Mouse (Mus musculus) ES-E14 (cell line): ENCODE results near the gene Gm20662. TPM values are rescaled to one million over a fixed set of nuclear protein-coding genes. Genes with fewer than 3 reads are reported as not detected.
A peak's percentile ranks its signal among the peaks of the same experiment; 100 is the strongest.

ENCODE experiments used
- DNase-seq: peaks from one replicate; pipeline ENCODE4 v3.0.0-alpha.2; 2013; ENCODE audit warnings: low read depth, low spot score
- H3K27ac ChIP-seq: 2 replicates; pipeline ENCODE4 v1.5.1; 2012; ENCODE audit warnings: low read depth, mild to moderate bottlenecking, low read length, moderate library complexity, mixed read lengths; ENCODE audit not compliant: poor library complexity, insufficient read depth, severe bottlenecking
- H3K36me3 ChIP-seq: 2 replicates; pipeline ENCODE4 v1.6.1; 2012; ENCODE audit warnings: mild to moderate bottlenecking, low read length, moderate library complexity, mixed read lengths; ENCODE audit not compliant: control insufficient read depth, poor library complexity, insufficient read depth, severe bottlenecking
- H3K4me1 ChIP-seq, 2 experiments: fragments of 150-350 bp in 1 of 2; sonication (generic) in 1 of 2; 2 replicates each; pipeline ENCODE4 v1.6.1; 2012; ENCODE audit warnings: low read length in 2 of 2, mild to moderate bottlenecking in 1 of 2, mixed read lengths in 1 of 2; ENCODE audit not compliant: control insufficient read depth in 2 of 2, insufficient read depth in 2 of 2, poor library complexity in 1 of 2
- H3K4me3 ChIP-seq, 2 experiments: fragments of 150-350 bp in 1 of 2; sonication (generic) in 1 of 2; 2 replicates each; pipeline ENCODE4 v1.5.1; 2012; ENCODE audit warnings: low read length in 2 of 2, low read depth in 1 of 2, mild to moderate bottlenecking in 1 of 2, mixed read lengths in 1 of 2; ENCODE audit not compliant: insufficient read depth in 1 of 2, poor library complexity in 1 of 2, severe bottlenecking in 1 of 2
- H3K9ac ChIP-seq: 2 replicates; pipeline ENCODE4 v1.6.1; 2012; ENCODE audit warnings: low read depth, mild to moderate bottlenecking, low read length, mixed read lengths; ENCODE audit not compliant: poor library complexity, insufficient read depth, severe bottlenecking
- H3K9me3 ChIP-seq: fragments of 150-350 bp; sonication (generic); 2 replicates; pipeline ENCODE4 v1.6.1; 2012; ENCODE audit warnings: low read depth, mild to moderate bottlenecking, low read length; ENCODE audit not compliant: control insufficient read depth, insufficient read depth
- CHD2 ChIP-seq: IDR thresholded peaks from 2 replicates; pipeline ENCODE4 v1.6.1; 2014; ENCODE audit warnings: mild to moderate bottlenecking, low read depth, low read length, inconsistent platforms
- HCFC1 ChIP-seq: IDR thresholded peaks from 2 replicates; pipeline ENCODE4 v1.6.1; 2012; ENCODE audit warnings: low read length, inconsistent platforms, borderline replicate concordance; ENCODE audit not compliant: insufficient read depth
- MAFK ChIP-seq: IDR thresholded peaks from 2 replicates; pipeline ENCODE4 v1.6.1; 2014; ENCODE audit warnings: mild to moderate bottlenecking, low read depth, low read length, inconsistent platforms; ENCODE audit not compliant: insufficient read depth
- ZC3H11A ChIP-seq: IDR thresholded peaks from 2 replicates; pipeline ENCODE4 v1.6.1; 2012; ENCODE audit warnings: low read depth, mild to moderate bottlenecking, inconsistent platforms, low read length, borderline replicate concordance
- ZNF384 ChIP-seq: IDR thresholded peaks from 2 replicates; pipeline ENCODE4 v1.6.1; 2012; ENCODE audit warnings: low read depth, low read length, inconsistent platforms
- in situ Hi-C, 2 experiments: fragments of 600-800 bp; cut with MboI; formaldehyde crosslinking; loops; one replicate each; pipeline ENCODE4 v1.15.1; 2025; ENCODE audit warnings: low sequenced_read_pairs in 2 of 2, inconsistent platforms in 1 of 2; ENCODE audit not compliant: unreplicated experiment in 2 of 2
- total RNA-seq: library from RNA; depleted of rRNA; stranded (reverse); fragments of 300-350 nt; gene quantifications from 2 replicates; pipeline ENCODE4 v1.2.3, GENCODE M21; 2012

Gm20662 gene
- total RNA-seq, 1 experiment, result 0.45 TPM

DNA sequence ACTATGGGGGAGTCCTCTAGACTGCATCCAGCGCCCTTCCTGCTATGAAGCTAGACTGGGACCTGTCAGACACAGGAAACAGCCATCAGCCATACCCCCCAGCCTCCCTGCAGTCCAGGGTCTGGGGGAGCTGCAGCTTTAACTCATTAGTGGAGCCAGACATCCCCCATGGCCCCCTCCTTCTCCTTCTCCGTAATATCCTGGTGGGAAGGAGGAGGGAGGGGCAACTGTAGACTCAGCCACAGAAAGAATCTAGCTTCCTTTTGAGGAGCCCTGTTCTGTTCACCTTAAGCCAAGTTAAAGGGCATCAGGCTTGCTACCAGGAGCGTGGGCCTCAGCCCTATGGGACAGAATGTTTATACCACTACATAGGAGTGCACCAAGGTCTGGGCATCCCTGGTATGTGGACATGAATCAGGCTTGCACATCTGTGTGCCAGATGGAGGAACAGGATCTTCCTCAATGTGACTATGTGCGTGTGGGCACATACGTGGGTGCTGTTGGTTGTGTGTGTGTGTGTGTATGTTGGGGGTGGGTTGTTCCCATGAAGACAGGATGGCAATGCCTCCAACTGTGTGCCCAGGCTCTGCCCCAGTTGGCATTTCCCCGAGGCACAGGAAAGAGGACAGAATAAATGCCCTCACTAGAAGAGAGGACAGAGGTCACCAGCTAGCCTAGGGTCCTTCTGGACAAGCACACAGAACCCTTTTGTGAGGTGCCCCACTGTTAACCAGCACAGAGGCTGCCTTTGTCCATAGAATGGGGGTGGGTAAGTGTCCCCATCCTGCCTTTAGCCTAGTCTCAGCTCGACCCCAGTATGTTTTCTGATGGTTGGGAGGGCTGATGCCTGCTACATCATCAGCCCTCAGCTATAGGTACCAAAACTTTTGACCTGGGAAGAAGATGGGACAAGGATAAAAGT is 14.2 kb upstream of the Gm20662 start:
- Histone ChIP-seq H3K27ac (no peak overlapping the region), H3K4me3 (no peak overlapping the region), H3K9ac (no peak overlapping the region), H3K36me3 (no peaks in the 10 kb centered on the region), H3K9me3 (no peaks in the 10 kb centered on the region), H3K4me1 (peaks cover 2 to 10% of the 10 kb centered on the region in 2 experiments; a peak in 1 of 4 replicates)
- no peak for DNase-seq
- in situ Hi-C loops, result no loop called here
- TF ChIP-seq CHD2, result no peak
- no peak for TF ChIP-seq HCFC1
- no peak for TF ChIP-seq MAFK
- no peak for TF ChIP-seq ZC3H11A
- no peak for TF ChIP-seq ZNF384

DNA sequence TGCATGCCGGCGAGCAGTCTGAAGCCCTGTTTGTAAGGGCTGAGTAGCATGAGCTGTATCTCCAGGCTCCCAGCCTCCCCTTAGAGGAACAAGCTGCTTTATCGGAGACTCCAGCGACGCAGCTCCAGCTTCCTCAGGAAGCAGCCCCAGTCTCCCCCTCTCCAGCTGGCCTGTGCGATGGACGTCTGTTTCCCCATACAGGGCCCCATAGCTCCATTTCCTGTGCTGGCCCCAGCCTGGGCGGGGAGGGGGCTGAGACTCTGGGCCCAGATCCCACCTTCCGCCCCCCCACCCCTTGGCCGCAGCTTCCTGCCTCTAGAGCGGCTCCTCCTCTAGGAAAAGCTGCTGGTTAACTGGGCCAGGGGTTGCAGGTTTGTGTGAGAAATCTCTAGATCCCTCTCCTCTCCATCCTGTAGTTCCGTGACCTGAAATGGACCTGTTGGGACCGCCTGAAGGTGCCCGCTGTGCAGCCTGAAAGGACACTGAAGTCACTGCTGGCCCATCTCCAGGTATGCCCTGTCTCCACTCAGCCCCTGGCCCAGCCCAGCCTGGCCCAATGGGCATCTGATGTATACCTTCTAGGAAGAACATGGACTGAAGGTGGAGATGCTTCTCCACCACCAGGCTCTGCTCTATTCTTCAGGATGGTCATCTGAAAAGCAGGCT is 13.3 kb upstream of the Gm20662 start, which contains the start of gene Gm20661:
Gm20661 (plus strand) TSS at position 378 of the 666 bp plus-strand sequence.
- Histone ChIP-seq H3K9ac (no peak within 1 kb of the TSS), H3K36me3 (no peaks in the 10 kb centered on the region), H3K27ac (no peak within 1 kb of the TSS), H3K9me3 (no peaks in the 10 kb centered on the region), H3K4me3 (peak within 1 kb of the TSS; percentile 1 to 36; a peak in 1 of 4 replicates), H3K4me1 (peaks cover 2 to 14% of the 10 kb centered on the region in 2 experiments; a peak in 2 of 4 replicates)
- DNase-seq, result no peak
- in situ Hi-C loops, result no loop called here
- TF ChIP-seq MAFK, result no peak
- no peak for TF ChIP-seq ZNF384
- TF ChIP-seq CHD2, result no peak

DNA sequence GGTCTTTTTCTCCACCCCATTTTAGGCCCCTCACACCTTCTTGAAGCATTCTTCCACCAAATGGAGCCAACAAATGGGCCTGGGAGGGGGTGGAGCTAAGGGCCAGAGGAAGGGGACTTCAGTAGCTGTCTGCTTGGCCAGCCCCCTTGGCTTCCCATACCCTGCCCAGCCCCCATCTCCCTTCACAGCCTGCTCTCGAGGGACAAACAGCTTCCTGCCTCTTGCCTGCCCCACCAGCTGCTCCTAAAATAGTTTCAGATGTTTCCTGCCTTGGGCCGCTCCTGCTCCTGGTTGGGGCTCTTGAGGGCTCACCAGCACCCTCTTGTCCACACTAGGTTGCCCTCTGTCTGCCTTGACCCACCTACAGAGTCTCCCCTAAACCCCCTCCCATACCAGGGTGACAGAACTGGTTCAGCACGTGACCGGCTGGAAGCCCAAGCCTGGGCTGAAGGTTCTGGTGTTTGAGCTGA is 12.7 kb upstream of the Gm20662 start:
- Histone ChIP-seq H3K9ac (no peak overlapping the region), H3K36me3 (no peaks in the 10 kb centered on the region), H3K4me1 (peaks cover 2 to 15% of the 10 kb centered on the region in 2 experiments; a peak in 2 of 4 replicates), H3K4me3 (no peak overlapping the region), H3K9me3 (no peaks in the 10 kb centered on the region), H3K27ac (no peak overlapping the region)
- TF ChIP-seq CHD2 (no peak), MAFK (no peak), ZC3H11A (no peak), HCFC1 (no peak), ZNF384 (no peak)
- in situ Hi-C loops, result no loop called here
- no peak for DNase-seq

DNA sequence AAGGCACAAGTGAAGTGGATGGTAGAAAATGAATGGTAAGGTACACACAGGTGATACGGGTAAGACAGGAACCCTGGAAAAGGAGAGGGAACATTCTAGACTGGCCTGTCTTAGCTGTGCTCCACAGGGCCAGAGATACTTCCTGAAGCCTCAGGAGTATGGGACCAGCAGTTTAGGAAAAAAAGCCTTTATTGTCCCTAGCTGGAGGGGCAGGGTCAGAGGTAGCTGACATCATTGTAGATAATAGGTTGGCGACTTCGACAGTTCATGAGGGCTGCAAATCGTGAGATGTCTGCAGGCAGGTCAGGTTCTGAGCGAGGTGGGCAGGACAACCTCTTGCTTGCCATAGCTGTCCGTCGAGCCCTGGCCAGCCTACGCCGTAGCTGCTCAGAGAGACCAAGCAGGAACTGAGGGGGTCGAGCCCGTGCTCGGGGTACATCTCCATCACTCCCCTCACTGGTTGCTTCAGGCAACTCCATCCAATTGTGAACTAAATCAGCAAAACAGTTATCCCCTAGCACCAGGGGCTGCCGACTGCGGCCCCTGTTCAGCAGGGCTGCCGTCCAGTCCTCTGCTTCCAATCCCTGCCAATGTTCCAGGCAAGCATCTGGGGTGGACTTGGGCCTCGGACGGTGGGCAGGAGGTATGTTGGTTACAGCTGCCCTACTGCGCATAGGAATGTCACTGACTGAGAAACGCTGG is 11.9 kb upstream of the Gm20662 start:
- H3K27ac ChIP-seq, result no peak overlapping the region
- no peak for DNase-seq
- in situ Hi-C loops, result no loop called here

More for the DNA sequence above, 11.9 kb upstream of the Gm20662 start:
- no peaks in the 10 kb centered on the region for H3K9me3 ChIP-seq
- no peaks in the 10 kb centered on the region for H3K36me3 ChIP-seq
- TF ChIP-seq MAFK (no peak), ZNF384 (no peak), ZC3H11A (no peak), HCFC1 (no peak), CHD2 (no peak)
- H3K9ac ChIP-seq, result no peak overlapping the region
- H3K4me1 ChIP-seq, result peaks cover 2 to 15% of the 10 kb centered on the region in 2 experiments; a peak in 2 of 4 replicates
- H3K4me3 ChIP-seq, result no peak overlapping the region
